Mouse (Mus musculus): ENCODE results near the gene Fastk.

DNA sequence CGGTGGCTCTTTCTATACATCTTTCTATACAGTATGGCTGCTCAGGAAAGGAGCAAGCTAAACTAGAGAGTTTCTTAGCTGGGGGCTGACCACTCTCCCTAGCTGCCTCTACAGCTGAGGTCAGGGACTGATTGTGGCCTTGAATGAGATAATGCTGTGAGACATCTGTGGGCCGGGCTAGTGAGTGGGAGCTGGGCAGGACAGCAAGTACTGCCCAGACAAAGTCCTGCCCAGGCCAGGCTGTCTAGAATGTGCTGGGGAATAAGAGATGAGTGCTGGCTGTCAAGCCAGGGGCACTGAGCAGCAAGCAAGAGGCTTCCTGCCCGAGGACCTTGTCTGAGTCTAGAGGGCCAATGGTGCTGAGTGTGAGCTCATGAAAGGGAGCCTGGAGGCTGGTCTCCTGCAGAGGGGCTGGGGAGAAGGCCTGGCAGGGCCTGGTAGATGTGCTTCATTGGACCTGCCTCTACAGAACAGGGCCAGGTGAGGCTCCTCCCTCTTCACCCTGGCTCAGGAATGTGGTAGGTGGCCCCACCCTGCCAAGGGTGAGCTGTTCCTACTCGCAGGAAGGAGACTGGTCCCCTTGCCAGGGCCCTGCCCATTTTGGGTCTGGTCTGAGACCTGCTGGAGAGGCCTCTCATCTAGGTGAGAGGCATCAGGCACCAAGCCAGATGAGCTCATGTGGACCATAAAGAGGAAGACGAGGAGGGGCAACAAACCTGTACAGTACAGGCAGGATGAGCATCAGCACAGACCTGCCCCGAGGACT is 30.6 kb upstream of the Fastk start:
- TF ChIP-seq POLR2A (IDR thresholded peaks at IDR 0.05; ENCODE audit: borderline replicate concordance, extremely low read depth, insufficient read depth, insufficient read length, poor library complexity, severe bottlenecking) (no peak), CTCF (IDR thresholded peaks at IDR 0.05; ENCODE audit: borderline replicate concordance, extremely low read depth, insufficient read depth, insufficient read length) (no peak)
